Mouse (Mus musculus) cerebellum, adult 18-20 months (tissue): ENCODE data around the gene Gm14308.
"Not testable (repeated sequence)": the region's sequence is repeated elsewhere in the genome, so short reads cannot be mapped to it uniquely, and the experiment has no call there.

Experiments
- DNase-seq, 2 experiments: peaks; one replicate each; pipeline ENCODE4 v3.0.0; 2021

The Gm14308 gene

GRCm38 (mm10) chr2:176636244-176636643, at the start of gene Gm14308:
TSS of gene Gm14308 (minus strand) at chr2:176636344.
- DNase-seq, result not testable (repeated sequence)

- not testable (repeated sequence) for DNase-seq
Measured at GRCm38 (mm10) chr2:176670222-176670621, 34.1 kb upstream of the Gm14308 start, which contains the start of gene Zfp973. TSS of gene Zfp973 (plus strand) at chr2:176670522.
